Mouse (Mus musculus): ENCODE data around the gene Gm12253.

Gene Gm12253

DNA sequence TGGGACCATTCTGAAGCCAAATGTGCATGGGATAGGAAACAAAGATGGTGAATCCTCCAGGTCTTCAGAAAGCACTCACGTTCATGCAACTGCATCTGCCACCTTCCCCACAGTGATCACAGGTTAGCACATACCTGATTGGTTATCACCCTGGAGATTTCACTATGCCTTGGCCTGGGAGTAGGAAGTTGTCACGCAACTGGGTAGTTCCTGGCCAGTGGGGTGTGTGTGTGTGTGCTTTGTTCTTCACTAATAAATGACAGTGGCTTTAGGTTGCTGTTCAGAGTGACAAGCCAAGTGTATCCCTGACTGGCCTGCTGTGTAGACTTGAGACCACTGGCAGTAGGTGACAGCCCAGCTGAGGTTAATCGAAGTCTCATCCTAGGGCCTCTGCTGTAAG is at the start of gene Gm12253:
TSS of gene Gm12253 (plus strand) at position 301 of the 400 bp plus-strand sequence.
- DNase-seq (ENCODE audit: low read depth, low spot score): no peak

DNA sequence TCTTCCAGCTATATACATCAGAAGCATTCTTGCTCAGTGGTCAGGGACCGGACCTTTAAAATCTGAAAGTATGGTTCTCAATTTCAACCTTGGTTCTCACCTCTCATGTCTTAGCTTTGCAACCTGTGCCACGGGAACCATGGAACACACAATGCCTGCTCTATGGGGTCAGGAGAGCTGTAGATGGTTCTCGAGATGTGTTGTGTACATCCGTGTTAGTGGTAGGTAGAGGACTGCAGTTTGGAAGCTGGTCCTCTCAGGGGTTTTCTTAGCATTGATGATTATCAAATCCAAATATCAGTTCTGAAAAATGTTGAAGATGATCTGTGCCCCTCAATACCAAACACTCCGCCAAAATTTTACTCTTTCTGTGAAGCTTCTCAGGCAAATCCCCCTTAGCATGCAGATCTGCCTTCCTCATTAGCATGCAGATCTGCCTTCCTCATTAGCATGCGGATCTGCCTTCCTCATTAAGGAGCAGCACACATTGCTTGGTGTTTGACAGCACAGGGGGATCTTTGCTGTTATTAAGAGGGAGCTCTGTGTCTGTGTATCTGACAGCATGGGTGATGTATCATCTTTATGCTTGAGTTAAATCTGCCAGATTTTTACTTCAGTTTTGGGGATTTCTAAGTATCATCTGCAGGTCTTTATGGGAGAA is 32.2 kb upstream of the Gm12253 start:
- no peak for DNase-seq (ENCODE audit: low read depth, low spot score)

DNA sequence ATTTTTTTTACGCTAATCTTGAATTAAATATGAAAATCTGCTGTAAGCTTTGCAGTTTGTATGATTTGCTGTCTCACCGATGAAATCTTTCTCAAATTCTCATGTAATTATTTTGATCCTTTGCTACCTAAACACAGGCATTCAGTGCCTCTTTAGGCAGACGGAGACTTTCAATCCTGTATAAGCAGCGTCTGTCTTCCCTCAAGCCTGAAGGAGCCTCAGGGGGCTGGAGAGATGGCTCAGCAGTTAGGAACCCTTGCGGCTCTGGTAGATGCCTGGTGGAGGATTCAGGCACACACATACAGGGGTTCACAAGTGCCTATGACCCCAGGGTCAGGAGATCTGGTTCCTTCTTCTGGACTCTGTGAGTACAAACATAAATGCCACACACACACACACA is 31.7 kb upstream of the Gm12253 start:
- no peak for DNase-seq (ENCODE audit: low read depth, low spot score)

DNA sequence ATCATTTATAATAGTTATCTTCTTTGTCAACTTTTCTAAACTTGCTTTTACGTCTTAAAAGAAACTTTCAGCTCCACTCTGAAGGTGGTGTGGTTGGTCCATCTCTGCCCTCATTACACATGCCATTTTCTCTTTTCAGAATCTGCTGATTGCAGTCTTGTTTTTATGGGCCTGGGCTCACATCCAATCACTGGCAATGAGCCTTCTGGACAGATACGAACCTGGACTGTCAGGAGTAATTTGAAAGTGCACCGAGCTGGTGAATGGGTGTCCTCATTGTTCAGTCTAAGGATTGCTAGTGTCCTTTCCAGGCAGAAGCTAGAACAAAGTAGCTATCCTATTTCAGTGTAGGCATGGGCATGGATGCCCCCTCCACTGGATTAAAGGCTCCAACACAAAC is 24.3 kb upstream of the Gm12253 start:
- DNase-seq (ENCODE audit: low read depth, low spot score): no peak

DNA sequence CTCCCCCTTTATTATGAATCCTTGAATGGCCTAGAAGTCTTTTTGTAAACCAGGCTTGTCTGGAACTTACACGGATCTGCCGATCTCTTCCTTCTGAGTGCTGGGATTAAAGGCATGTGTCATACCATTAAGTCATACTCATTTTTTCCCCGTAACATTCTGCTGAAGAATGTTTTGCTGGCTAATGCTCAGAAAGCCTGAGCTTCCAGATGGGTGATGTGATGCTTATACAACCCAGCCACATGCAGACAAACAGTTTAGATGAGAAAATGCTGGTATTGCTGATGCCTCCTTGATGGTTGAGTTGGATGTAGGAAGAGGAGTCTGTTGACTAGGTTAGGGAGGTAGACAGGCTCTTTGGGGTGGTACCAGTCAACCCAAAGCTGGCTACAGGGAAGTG is 14.0 kb upstream of the Gm12253 start:
- no peak for DNase-seq (ENCODE audit: low read depth, low spot score)

DNA sequence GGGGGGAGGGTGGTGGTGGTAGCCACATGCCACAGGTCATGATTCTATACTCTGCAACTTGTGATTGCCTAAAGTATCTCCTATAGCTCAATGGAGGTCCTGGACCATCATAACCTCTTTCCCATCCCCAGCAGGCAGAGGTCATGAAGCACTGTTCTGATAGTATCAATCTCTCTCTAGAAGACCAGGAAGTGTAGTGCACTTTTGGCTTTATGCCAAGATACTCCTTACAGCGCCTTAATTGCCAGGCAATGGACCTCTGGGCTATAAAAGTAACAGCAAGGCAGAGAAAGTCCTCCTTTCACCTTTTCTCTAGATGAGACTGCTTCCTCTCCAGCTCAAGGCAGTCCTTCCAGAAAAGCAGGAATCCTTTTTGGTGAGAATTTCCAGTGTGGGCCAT is 11.5 kb upstream of the Gm12253 start, which contains the start of gene 1810065E05Rik:
TSS of gene 1810065E05Rik (plus strand) at position 297 of the 400 bp plus-strand sequence.
- no peak for DNase-seq (ENCODE audit: low read depth, low spot score)

DNA sequence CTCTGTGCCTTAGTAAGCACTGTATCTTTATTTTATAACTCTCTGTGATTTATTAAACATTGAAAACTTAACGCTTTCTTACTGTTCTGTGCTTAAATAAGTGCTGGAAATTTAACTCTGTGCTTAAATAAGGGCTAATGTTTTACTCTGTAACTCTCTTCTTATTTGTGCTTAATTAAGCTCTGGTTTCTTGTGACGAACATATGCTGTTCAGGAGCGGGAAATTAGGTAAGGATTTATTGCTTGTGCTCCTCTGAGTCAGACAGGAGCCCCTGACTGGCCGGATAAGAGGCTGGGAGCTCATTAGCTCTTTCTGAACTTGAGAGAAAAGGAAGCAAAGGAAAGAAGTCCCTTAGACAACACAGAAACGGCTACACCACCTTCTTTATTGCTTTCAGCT is 5.5 kb downstream of the Gm12253 start:
- peak; percentile 58 for DNase-seq (ENCODE audit: low read depth, low spot score)

DNA sequence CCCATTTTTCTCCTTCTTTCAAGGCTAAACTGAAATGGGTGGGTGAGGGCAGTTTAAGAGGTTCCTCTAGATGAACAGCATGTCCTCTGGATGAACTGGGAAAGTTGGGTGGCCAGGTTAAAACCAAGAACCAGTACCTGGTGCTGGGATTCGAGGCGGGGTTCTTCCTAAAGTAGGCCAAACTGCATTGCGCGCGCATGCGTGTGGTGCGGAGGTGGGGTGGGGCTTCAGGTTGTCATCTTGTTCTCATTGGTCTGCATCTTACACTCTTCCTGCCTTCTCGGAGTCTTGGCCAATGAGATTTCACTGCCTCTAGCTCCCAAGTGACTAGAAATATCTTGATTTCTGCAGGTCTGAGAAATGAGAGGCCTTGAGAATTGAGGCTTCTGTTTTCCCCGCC is 20.4 kb downstream of the Gm12253 start, which contains the start of gene Lypd9:
TSS of gene Lypd9 (minus strand) at position 165 of the 400 bp plus-strand sequence.
- no peak for DNase-seq (ENCODE audit: low read depth, low spot score)

DNA sequence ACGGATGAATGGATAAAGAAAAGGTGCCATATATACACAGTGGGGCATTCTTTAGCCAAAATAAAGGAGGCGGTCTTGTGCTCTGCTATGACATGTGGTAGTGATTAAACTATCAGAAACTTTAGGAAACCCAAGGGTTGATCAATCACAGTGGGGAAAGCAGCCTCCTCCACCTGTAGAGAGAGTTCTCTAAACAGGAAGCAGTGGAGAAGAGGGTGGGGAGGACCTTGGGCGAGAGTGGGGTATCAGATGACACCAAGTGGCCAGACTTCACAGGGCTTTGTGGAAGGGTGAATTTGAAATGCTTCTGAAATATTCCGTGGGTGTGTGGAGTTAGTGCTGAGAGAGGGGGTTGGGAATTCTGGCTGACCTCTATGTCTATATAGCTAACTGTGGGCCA is 21.2 kb downstream of the Gm12253 start:
- DNase-seq (ENCODE audit: low read depth, low spot score): peak; percentile 70

DNA sequence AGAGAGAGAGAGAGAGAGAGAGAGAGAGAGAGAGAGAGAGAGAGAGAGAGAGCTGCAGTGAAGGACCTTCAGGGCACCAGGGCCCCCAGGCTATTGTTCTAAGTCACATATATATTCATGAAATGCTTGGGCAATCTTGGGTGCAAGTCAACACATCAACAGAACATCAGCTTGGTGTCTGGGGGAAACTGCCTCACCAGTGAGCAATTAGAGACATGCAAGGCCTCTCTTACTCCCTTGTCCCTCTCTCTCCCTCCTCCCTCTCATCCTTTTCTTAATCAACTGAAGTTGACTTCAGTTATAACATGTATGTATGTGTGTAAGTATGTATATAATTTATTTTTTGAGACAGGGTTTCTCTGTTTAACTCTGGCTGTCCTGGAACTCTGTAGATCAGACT is 29.8 kb downstream of the Gm12253 start, which contains the start of gene Olfr30:
TSS of gene Olfr30 (minus strand) at position 101 of the 400 bp plus-strand sequence.
- no peak for DNase-seq (ENCODE audit: low read depth, low spot score)

Data from forelimb bud, embryonic 11.5 days (tissue).